Mouse (Mus musculus): ENCODE results near the gene Cwf19l1. TPM values are rescaled to one million over a fixed set of nuclear protein-coding genes. Genes with fewer than 3 reads are reported as not detected.

Gene Cwf19l1
- total and polyA plus RNA-seq, 2 experiments from 2014 or later = 9.8 to 16.0 TPM

DNA sequence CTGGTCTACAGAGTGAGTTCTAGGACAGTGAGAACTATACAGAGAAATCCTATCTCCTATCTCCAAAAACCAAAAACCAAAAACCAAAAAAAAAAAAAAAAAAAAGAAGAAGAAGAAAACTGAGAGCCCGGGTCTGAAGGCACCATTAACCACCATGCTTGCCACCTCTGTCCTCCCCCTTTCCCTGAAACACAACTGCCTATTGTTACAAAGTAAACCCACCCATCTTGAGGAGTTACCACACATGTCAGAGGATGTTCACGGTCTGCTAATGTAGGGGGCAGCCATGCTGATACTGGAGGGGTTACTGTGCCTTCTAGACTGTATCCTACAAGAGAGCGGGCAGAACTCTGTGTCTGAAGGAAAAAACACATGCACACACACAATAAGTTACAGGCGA lies 58.7 kb downstream of the Cwf19l1 start:
- TF ChIP-seq EP300 (IDR thresholded peaks at IDR 0.05; ENCODE audit: low read depth) (no peak), CTCF (IDR thresholded peaks at IDR 0.05; ENCODE audit: low read depth) (no peak)
- Histone ChIP-seq H3K4me2 (ENCODE audit: low read depth, low read length) (no peak overlapping the region), H3K9ac (replicated peaks; ENCODE audit: low read depth, low read length) (no peak overlapping the region), H3K27ac (ENCODE audit: low read depth) (no peak overlapping the region), H3K9me3 (replicated peaks; ENCODE audit: control insufficient read depth, low read length) (no peaks in the 10 kb centered on the region), H3K36me3 (replicated peaks; ENCODE audit: control insufficient read depth, insufficient read depth, low read length) (peaks cover 60% of the 10 kb centered on the region), H3K4me3 (ENCODE audit: low read depth, low read length) (no peak overlapping the region), H3K4me1 (ENCODE audit: control insufficient read depth, insufficient read depth) (no peaks in the 10 kb centered on the region), H3K27me3 (ENCODE audit: control insufficient read depth, insufficient read depth, low read length) (no peaks in the 10 kb centered on the region)
- no peak for DNase-seq (ENCODE audit: low spot score)
- ATAC-seq (ENCODE audit: insufficient read depth, low read depth) = no peak
- 87% methylated on average over 4 of the region's 4 CpGs for WGBS

DNA sequence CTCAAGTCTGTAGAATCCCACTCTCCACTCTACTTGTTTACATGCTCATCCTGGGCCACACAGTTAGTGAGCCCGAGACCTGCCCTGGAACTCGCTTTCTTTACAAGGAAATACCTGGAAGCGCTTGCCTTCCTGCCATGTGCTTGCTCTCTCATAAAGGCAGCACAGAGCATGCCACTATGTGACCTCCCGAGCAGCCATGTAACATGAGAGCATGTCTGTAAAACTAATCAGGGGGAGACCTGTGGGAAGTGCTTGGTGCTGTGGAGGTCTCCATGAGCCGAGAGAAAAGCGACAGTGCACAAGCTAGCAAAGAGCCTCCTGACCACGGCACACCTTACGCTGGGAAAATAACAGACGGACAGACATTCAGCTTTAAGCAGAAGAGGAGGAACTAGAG lies 59.2 kb downstream of the Cwf19l1 start:
- Histone ChIP-seq H3K9me3 (replicated peaks; ENCODE audit: control insufficient read depth, low read length) (no peaks in the 10 kb centered on the region), H3K4me2 (ENCODE audit: low read depth, low read length) (no peak overlapping the region), H3K27me3 (ENCODE audit: control insufficient read depth, insufficient read depth, low read length) (no peaks in the 10 kb centered on the region), H3K4me1 (ENCODE audit: control insufficient read depth, insufficient read depth) (no peaks in the 10 kb centered on the region), H3K27ac (ENCODE audit: low read depth) (no peak overlapping the region), H3K36me3 (replicated peaks; ENCODE audit: control insufficient read depth, insufficient read depth, low read length) (peaks cover 60% of the 10 kb centered on the region), H3K4me3 (ENCODE audit: low read depth, low read length) (no peak overlapping the region), H3K9ac (replicated peaks; ENCODE audit: low read depth, low read length) (no peak overlapping the region)
- no peak for TF ChIP-seq EP300 (IDR thresholded peaks at IDR 0.05; ENCODE audit: low read depth)
- no peak for TF ChIP-seq CTCF (IDR thresholded peaks at IDR 0.05; ENCODE audit: low read depth)
- 89% methylated on average over 9 of the region's 9 CpGs for WGBS
- DNase-seq (ENCODE audit: low spot score) = no peak
- ATAC-seq (ENCODE audit: insufficient read depth, low read depth) = no peak

DNA sequence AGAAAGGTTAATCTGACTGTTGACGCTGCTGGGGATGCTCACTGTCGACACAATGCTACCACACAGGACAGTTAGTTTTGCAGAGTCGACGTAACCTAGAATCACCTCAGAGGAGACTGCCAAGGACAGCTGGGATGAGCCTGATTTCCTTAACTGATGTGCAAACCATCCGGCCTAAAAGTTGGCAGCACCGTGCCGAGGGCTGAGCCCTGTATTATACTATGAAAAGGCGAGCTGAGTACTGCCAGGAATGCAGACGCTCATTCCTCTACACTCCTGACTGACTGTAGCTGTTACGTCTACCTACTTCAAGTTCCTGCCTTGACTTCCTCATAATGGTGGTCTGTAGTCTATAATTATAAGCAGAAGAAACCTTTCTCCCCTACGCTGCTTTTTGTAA lies 60.7 kb downstream of the Cwf19l1 start:
- Histone ChIP-seq H3K9ac (replicated peaks; ENCODE audit: low read depth, low read length) (no peak overlapping the region), H3K4me3 (ENCODE audit: low read depth, low read length) (no peak overlapping the region), H3K27me3 (ENCODE audit: control insufficient read depth, insufficient read depth, low read length) (no peaks in the 10 kb centered on the region), H3K4me2 (ENCODE audit: low read depth, low read length) (no peak overlapping the region), H3K4me1 (ENCODE audit: control insufficient read depth, insufficient read depth) (no peaks in the 10 kb centered on the region), H3K36me3 (replicated peaks; ENCODE audit: control insufficient read depth, insufficient read depth, low read length) (peaks cover 54% of the 10 kb centered on the region), H3K9me3 (replicated peaks; ENCODE audit: control insufficient read depth, low read length) (no peaks in the 10 kb centered on the region), H3K27ac (ENCODE audit: low read depth) (no peak overlapping the region)
- DNase-seq (ENCODE audit: low spot score) (no peak), ATAC-seq (ENCODE audit: insufficient read depth, low read depth) (no peak)
- 66% methylated on average over 11 of the region's 11 CpGs for WGBS
- TF ChIP-seq CTCF (IDR thresholded peaks at IDR 0.05; ENCODE audit: low read depth) = no peak
- no peak for TF ChIP-seq EP300 (IDR thresholded peaks at IDR 0.05; ENCODE audit: low read depth)

DNA sequence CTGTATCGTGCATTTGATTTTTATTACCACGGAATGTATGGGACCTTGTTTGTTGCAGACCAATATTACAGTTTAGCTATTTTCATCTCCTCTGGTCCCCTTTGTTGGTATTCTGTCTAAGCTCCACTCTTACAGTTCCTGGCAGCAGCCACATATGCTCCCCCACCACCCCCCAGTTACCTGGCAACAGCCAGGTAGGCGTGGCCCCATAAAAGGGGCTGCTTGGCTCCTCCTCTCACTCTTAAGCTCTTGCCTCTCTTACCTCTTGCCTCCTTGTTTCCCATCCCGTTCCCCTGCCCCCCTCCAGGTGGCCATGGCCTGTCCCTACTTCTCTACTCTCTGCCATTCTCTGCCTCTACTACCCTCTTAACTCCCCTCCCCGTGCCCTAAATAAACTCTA lies 64.5 kb downstream of the Cwf19l1 start:
- TF ChIP-seq EP300 (IDR thresholded peaks at IDR 0.05; ENCODE audit: low read depth) (no peak), CTCF (IDR thresholded peaks at IDR 0.05; ENCODE audit: low read depth) (no peak)
- Histone ChIP-seq H3K27ac (ENCODE audit: low read depth) (no peak overlapping the region), H3K4me2 (ENCODE audit: low read depth, low read length) (no peak overlapping the region), H3K4me3 (ENCODE audit: low read depth, low read length) (no peak overlapping the region), H3K27me3 (ENCODE audit: control insufficient read depth, insufficient read depth, low read length) (no peaks in the 10 kb centered on the region), H3K9me3 (replicated peaks; ENCODE audit: control insufficient read depth, low read length) (no peaks in the 10 kb centered on the region), H3K9ac (replicated peaks; ENCODE audit: low read depth, low read length) (no peak overlapping the region), H3K4me1 (ENCODE audit: control insufficient read depth, insufficient read depth) (peaks cover 6% of the 10 kb centered on the region; the same call in 1 of the 2 replicates), H3K36me3 (replicated peaks; ENCODE audit: control insufficient read depth, insufficient read depth, low read length) (peaks cover 21% of the 10 kb centered on the region)
- DNase-seq (ENCODE audit: low spot score) = no peak
- no peak for ATAC-seq (ENCODE audit: insufficient read depth, low read depth)
- WGBS = 69% methylated on average over 5 of the region's 5 CpGs

DNA sequence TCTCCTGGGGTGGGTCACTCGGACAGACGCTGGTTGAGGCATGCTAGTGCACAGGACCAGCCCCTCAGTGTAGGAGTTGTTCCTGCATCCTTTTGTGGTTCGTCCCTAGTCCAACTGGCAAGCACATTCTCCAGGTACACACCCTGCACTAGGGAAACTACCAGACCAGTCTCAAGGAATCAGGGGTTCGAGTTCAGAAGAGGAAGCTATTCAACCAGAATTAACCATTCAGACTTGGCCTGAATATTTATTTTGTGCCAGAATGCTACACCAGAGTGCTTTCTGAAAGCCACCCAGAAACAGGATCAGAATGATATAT lies 65.8 kb downstream of the Cwf19l1 start:
- H3K9ac ChIP-seq (replicated peaks; ENCODE audit: low read depth, low read length) = peak overlapping the region; percentile 60; the same call in 1 of the 2 replicates
- peaks cover 13% of the 10 kb centered on the region for H3K36me3 ChIP-seq (replicated peaks; ENCODE audit: control insufficient read depth, insufficient read depth, low read length)
- no peak for ATAC-seq (ENCODE audit: insufficient read depth, low read depth)
- no peaks in the 10 kb centered on the region for H3K9me3 ChIP-seq (replicated peaks; ENCODE audit: control insufficient read depth, low read length)
- DNase-seq (ENCODE audit: low spot score) = no peak
- peaks cover 6% of the 10 kb centered on the region; the same call in 1 of the 2 replicates for H3K4me1 ChIP-seq (ENCODE audit: control insufficient read depth, insufficient read depth)
- no peak for TF ChIP-seq EP300 (IDR thresholded peaks at IDR 0.05; ENCODE audit: low read depth)
- TF ChIP-seq CTCF (IDR thresholded peaks at IDR 0.05; ENCODE audit: low read depth) = no peak
- H3K4me2 ChIP-seq (ENCODE audit: low read depth, low read length) = peak overlapping the region; percentile 94
- H3K27me3 ChIP-seq (ENCODE audit: control insufficient read depth, insufficient read depth, low read length) = no peaks in the 10 kb centered on the region
- 10% methylated on average over 4 of the region's 4 CpGs for WGBS
- no peak overlapping the region for H3K27ac ChIP-seq (ENCODE audit: low read depth)
- H3K4me3 ChIP-seq (ENCODE audit: low read depth, low read length) = peak overlapping the region; percentile 77

All from heart, postnatal 0 days (tissue).